Mouse (Mus musculus): ENCODE measurements at regions not wholly inside any gene's neighbourhood (a gene's known extent, or its start where the extent isn't known, plus 50 kb on each side); places are given as distances from the start of the nearest gene placed in this dataset.

GRCm38 (mm10) chr5:99111235-99111634 is 74.1 kb upstream of the Prkg2 start:
- TF ChIP-seq CTCF (IDR thresholded peaks at IDR 0.05; ENCODE audit: low read depth) (no peak), EP300 (optimal IDR thresholded peaks at IDR 0.05) (no peak)

Measured in stomach, postnatal 0 days (tissue).